Mouse (Mus musculus): ENCODE results near the gene Lpin2.

The Lpin2 gene

GRCm38 (mm10) chr17:71203998-71204808 lies 21.8 kb downstream of the Lpin2 start:
- DNase-seq, result no peak

DNA sequence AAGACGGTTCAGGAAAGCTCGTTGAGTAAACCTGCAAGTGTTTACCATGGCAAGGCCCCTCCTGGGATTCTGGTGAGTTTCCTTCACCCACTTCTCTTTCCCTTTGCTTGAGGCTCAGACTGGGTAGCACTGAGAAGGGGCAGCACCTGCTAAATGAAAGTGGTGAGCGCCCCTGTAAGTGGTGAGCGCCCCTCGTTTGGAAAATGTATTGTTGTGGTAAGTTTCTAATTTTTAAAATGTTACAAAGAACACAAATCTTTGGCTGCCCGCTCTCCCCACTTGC lies 22.4 kb downstream of the Lpin2 start:
- DNase-seq, result no peak

GRCm38 (mm10) chr17:71206136-71206893 lies 24.0 kb downstream of the Lpin2 start:
- DNase-seq, result no peak

DNA sequence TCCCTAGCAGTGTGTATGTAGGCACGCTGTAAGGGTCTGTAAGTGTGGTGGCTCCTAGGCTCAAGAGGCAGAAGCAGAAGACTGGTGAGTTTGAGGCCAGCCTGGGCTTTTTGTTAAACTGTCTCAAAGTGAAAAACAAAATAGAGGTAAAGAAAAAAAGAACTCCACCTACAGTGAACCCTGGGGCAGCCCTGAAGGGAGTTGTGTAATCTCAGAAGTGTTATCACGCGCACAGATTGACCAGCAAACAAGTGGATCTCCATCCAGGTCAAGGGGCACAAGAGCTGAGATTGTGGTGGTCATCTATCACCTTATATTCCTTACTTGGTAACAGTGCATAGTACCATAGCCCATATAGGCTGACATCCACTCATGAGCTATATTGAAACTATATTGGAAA lies 24.9 kb downstream of the Lpin2 start:
- no peak for DNase-seq

DNA sequence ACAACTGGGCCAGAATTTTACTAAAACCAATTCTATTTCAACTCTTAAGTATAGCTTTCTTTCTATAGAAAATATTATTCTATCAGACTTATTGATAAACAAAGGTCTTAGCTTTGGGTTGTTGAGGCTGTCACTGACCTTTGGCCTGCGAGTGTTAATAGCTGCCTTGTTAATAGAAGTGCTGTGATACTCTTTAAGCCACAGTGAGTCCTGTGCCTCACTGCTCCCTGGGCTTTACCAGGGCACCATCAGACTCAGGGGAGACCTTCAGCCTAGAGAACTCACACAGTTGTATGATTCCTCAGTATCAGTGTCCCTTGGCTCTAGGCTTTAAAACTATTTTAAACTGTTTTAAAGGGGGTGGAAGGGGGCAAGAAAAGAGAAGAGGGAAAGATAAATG lies 26.0 kb downstream of the Lpin2 start:
- no peak for DNase-seq

DNA sequence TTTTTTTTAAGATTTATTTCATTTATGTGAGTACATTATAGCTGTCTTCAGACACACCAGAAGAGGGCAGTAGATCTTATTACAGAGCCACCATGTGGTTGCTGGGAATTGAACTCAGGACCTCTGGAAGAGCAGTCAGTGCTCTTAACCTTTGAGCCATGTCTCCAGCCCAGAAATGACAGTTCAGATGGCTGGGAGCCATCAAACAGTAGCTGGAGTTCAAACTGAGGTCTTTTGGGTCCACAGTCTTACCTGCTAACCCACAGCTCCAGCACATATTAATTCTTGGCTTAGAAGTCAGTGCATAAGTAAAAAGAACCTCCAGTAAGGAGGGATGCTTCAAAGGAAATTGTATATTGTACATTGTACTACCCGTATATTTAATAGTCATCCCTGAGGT lies 26.6 kb downstream of the Lpin2 start:
- DNase-seq, result no peak

DNA sequence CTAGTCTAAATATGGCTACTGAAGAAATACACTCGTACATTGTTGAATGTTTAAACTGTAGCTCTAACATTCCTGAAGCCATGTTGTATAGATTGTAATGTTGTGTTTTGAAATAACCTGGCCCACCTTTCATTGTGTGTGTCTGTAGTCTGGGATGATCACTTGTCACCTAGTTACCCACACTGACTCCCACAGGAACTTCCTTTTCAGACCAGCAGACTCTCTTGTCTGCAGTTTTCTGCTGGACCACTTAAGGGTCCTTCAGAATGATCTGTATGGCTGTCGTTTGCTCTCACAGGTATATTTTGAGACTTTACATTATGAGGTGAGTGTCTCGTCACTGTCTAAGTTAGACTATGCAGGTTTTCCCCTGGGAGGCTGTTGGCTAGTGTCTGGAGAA lies 27.6 kb downstream of the Lpin2 start:
- no peak for DNase-seq

- no peak for DNase-seq
Observed at GRCm38 (mm10) chr17:71211962-71212646, 29.7 kb downstream of the Lpin2 start.

GRCm38 (mm10) chr17:71213666-71214065 lies 31.3 kb downstream of the Lpin2 start:
- DNase-seq, result no peak

DNA sequence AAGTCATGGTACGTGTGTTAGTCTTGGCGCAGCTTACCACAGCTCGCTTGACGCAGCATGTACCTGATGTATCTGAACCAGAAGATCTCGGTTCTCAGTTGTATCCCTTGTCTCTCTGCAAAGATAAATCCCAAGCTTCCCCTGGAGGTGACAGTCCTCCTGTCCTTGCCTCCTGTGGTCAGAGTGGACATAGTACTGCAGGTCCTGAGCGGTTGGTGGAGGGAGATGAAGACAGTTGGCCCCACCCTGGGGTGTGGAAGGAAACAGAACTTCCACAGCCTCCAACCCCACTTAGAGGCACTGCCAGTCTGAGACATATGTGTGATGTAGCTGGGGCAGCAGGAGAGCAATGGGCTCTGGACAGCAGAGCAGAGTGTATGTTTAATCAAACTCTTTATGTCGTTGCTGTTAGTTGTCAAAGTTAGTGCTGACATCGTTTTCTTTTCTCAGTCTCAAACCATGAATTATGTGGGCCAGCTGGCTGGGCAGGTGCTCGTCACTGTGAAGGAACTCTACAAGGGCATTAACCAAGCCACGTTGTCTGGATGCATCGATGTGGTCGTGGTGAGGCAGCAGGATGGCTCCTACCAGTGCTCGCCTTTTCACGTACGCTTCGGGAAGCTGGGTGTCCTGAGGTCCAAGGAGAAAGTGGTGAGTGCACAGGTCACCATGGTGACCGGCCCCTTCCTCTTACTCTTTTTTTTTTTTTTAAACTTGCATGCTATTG lies 32.3 kb downstream of the Lpin2 start:
- DNase-seq, result no peak

DNA sequence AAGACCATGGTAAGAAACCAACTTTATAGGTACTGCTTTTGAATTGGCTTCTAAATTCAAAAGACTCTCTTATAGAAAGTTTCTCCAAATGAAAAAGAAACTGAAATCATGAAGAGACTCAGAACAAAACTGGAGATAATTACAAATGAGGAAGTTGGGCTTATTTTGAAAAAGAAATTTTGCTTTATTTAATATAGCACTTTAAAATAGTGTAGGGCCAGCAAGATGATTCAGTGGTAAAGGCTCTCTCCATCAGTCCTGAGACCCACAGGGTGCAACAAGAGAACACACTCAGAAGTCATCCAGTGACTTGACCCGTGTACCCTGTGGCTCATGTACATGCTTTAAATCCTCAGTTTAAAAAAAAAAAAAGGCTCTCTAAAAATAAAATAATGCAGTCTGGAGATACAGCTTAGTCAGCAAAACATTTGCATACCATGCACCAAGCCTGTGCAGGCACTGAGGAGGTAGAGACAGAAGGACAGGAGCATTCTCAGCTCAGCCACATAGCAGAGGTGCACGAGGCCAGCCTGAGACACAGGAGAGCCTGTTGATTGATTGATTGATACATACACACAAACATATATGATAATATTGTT lies 33.0 kb downstream of the Lpin2 start:
- no peak for DNase-seq

DNA sequence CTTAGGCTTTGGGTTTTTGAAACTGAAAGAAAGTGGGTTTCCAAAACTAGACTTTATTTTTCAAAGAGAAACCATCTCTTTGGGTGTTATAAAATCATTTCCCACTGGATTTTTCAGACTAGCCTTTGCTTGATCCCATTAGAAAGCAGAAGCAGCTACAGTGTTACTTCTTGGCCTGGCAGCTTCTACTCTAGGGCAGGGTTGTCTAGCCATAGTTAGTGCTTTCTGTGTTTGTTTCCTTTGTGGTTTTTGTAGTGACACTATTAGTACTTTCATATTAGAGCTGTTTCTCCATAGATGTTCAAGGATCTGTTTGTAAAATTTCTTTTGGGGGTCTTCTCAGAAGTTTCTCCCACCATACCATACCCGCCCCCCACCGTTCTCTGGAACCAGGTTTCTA lies 33.9 kb downstream of the Lpin2 start:
- no peak for DNase-seq

- DNase-seq, result peak in 1 of 2 experiments; percentile 35
Observed at GRCm38 (mm10) chr17:71217111-71217685, 34.8 kb downstream of the Lpin2 start.

- DNase-seq, result no peak
Observed at GRCm38 (mm10) chr17:71221383-71221782, 39.0 kb downstream of the Lpin2 start.

DNA sequence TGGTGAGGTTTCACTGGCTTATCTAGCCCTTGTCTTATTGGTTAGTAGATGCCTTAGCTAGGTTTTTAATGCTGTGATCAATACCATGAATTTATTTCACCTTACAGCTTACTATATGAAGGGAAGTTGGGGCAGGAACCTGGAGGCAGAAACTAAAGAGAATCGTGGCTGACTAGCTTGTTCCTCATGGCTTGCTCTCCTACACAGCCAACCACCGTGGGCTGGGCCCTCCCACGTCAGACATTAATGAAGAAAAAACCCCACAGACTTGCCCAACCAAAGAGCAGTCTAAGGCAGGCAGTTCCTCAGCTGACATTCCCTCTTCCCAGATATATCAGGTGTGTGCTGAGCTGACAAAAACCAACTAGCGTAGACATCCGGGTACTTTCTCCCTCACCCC lies 41.3 kb downstream of the Lpin2 start:
- DNase-seq, result no peak

DNA sequence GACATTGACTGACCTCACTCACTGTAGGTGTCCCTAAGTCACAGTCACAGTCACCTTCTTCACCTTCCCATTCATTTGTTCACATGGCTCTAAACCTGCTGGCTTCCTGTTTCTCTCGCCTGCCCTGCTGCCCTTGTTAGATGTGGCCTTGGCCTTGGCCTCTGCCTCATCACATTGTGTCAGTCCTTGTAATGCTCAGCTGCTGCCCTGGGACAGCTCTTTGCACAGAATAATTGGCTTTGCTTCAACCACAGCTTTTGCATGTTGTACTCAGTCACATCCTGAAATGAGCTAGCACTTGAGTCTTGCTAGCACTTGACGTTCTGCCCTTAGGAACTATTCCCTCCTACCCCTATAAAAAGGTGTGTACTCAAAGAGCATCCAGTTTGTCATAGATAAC lies 42.2 kb downstream of the Lpin2 start:
- no peak for DNase-seq

DNA sequence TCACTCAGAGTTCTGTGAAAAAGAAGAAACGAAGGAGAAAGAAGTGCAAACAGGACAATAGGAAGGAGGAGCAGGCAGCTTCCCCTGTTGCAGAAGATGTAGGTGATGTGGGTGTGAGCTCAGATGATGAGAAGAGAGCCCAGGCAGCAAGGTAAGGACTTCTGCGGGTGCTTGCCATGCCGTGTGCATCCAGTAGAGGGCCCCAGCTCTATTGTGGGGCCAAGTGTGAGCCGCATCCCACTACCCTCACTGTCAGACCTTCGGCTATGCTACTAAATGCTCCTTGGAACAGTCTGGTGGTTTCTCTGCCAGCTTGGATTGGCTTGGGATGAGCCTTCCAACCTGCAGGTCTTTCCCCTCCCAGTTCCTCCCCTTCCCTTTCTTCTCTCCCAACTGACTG lies 42.7 kb downstream of the Lpin2 start:
- DNase-seq, result peak; percentile 82 to 83

- DNase-seq, result no peak
Observed at GRCm38 (mm10) chr17:71227128-71227895, 45.0 kb downstream of the Lpin2 start.

DNA sequence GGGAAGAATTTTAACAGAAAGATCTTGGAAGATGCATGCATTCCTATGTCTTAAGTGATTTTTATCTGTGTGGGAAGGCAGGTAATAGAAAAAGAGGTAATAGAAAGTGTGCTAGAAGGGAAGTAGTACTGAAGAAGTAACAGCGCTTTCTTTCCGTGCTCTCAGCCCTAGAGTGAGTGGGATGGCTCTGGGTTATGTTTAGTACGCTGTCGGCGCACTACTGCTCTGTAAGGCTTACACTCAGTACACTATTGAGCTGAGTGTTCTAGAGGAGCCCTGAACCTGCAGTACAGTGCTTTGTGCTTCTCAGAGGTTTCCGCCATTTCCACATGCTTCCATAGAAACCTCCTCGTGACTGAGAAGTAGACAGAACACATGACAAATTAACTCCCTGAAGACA lies 46.3 kb downstream of the Lpin2 start:
- no peak for DNase-seq

GRCm38 (mm10) chr17:71230108-71230709 lies 47.8 kb downstream of the Lpin2 start:
- DNase-seq, result no peak

- no peak for DNase-seq
Observed at GRCm38 (mm10) chr17:71231998-71232397, 49.6 kb downstream of the Lpin2 start.

All from cerebellum, postnatal 10 days (tissue).